Mouse (Mus musculus): Measurements from ENCODE around the gene Scn10a. TPM values are rescaled to one million over a fixed set of nuclear protein-coding genes. Genes with fewer than 3 reads are reported as not detected.
A peak's percentile ranks its signal among the peaks of the same experiment; 100 is the strongest.

Gene Scn10a
- total RNA-seq (2014; rRNA removed) (not detected in 2 replicates), polyA plus RNA-seq (2012; rRNA removed) (0.02 TPM in 1 of 2 replicates, not detected in the other)

DNA sequence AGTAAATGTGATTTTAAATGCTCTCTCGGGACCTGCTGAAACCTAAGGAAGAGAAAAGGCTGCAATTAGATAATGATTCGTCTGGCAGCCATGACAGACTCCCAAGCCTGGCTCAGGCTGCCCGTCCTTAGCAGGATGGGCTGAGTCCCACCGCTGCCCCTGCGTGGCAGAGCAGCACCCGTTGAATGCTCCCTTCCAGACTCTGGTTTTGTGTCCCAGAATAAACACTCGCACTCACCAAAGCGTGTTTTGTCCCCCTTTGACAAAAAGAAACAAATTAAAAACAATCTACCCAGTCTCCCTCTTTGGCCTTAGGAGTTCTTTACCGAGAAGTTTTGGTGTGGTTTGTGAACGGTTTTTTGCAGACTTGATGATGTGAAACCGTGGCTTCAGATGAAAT, at the start of gene Scn10a:
Gene Scn10a, minus strand, starts transcription at position 101 of the 400 bp plus-strand sequence.
- no peak within 1 kb of the TSS for H3K4me3 ChIP-seq (ENCODE audit: insufficient read depth, low read depth, low read length)
- no peak within 1 kb of the TSS for H3K9ac ChIP-seq (ENCODE audit: low read depth, low read length)
- DNase-seq (ENCODE audit: extremely low read depth, low read depth, low spot score): no peak
- H3K36me3 ChIP-seq (ENCODE audit: control insufficient read depth, insufficient read depth, low read length): no peaks in the 10 kb centered on the region
- H3K4me1 ChIP-seq (ENCODE audit: control insufficient read depth, insufficient read depth, low read length): no peaks in the 10 kb centered on the region
- TF ChIP-seq CTCF (IDR thresholded peaks at IDR 0.05; ENCODE audit: low read depth, low read length) (no peak), POLR2A (IDR thresholded peaks at IDR 0.05; ENCODE audit: extremely low read depth, insufficient read depth, low read length) (no peak)
- no peaks in the 10 kb centered on the region for H3K79me2 ChIP-seq (ENCODE audit: control insufficient read depth, insufficient read depth, low read length)
- H3K27me3 ChIP-seq (ENCODE audit: control insufficient read depth, insufficient read depth, low read length): no peaks in the 10 kb centered on the region
- no peak within 1 kb of the TSS for H3K27ac ChIP-seq (replicated peaks; ENCODE audit: insufficient read depth, low read depth, low read length)
- WGBS: 78% methylated on average over 11 of the region's 11 CpGs

- Histone ChIP-seq H3K27me3 (ENCODE audit: control insufficient read depth, insufficient read depth, low read length) (peaks cover 3% of the 10 kb centered on the region; the same call in 1 of the 2 replicates), H3K27ac (replicated peaks; ENCODE audit: insufficient read depth, low read depth, low read length) (no peak overlapping the region), H3K79me2 (ENCODE audit: control insufficient read depth, insufficient read depth, low read length) (no peaks in the 10 kb centered on the region), H3K9ac (ENCODE audit: low read depth, low read length) (no peak overlapping the region), H3K4me3 (ENCODE audit: insufficient read depth, low read depth, low read length) (no peak overlapping the region), H3K36me3 (ENCODE audit: control insufficient read depth, insufficient read depth, low read length) (no peaks in the 10 kb centered on the region), H3K4me1 (ENCODE audit: control insufficient read depth, insufficient read depth, low read length) (no peaks in the 10 kb centered on the region)
- peak; percentile 5 for DNase-seq (ENCODE audit: extremely low read depth, low read depth, low spot score)
- 40% methylated on average over 7 of the region's 7 CpGs for WGBS
- TF ChIP-seq CTCF (IDR thresholded peaks at IDR 0.05; ENCODE audit: low read depth, low read length) (peak; percentile 55), POLR2A (IDR thresholded peaks at IDR 0.05; ENCODE audit: extremely low read depth, insufficient read depth, low read length) (no peak)
Observed at GRCm38 (mm10) chr9:119768585-119768984, 49.5 kb upstream of the Scn10a start.

GRCm38 (mm10) chr9:119760226-119760625, 41.1 kb upstream of the Scn10a start:
- Histone ChIP-seq H3K4me1 (ENCODE audit: control insufficient read depth, insufficient read depth, low read length) (no peaks in the 10 kb centered on the region), H3K27me3 (ENCODE audit: control insufficient read depth, insufficient read depth, low read length) (no peaks in the 10 kb centered on the region; the same call in 1 of the 2 replicates), H3K27ac (replicated peaks; ENCODE audit: insufficient read depth, low read depth, low read length) (no peak overlapping the region), H3K79me2 (ENCODE audit: control insufficient read depth, insufficient read depth, low read length) (no peaks in the 10 kb centered on the region), H3K4me3 (ENCODE audit: insufficient read depth, low read depth, low read length) (no peak overlapping the region), H3K9ac (ENCODE audit: low read depth, low read length) (no peak overlapping the region), H3K36me3 (ENCODE audit: control insufficient read depth, insufficient read depth, low read length) (no peaks in the 10 kb centered on the region)
- DNase-seq (ENCODE audit: extremely low read depth, low read depth, low spot score): no peak
- WGBS: 93% methylated on average over 3 of the region's 3 CpGs
- TF ChIP-seq CTCF (IDR thresholded peaks at IDR 0.05; ENCODE audit: low read depth, low read length) (no peak; the same call in 1 of the 2 replicates), POLR2A (IDR thresholded peaks at IDR 0.05; ENCODE audit: extremely low read depth, insufficient read depth, low read length) (no peak)

DNA sequence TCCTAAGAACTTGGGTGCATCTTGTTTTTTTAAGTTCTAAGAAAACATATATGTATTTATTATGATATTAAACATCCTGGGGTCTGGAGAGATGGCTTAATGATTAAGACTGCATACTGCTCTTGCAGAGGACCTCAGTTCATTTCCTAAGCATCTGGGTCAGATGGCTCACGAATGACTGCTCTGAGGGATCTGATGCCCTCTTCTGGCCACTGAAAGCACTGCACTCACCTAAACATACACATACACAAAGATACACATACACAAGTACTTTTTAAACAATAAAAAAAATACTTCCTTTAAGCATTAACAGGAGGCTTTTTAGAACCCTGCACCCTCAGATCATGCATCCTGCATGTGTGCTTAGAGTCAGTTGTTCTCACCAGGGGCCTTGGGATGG, 40.3 kb upstream of the Scn10a start:
- 90% methylated on average over 1 of the region's 1 CpGs for WGBS
- H3K27ac ChIP-seq (replicated peaks; ENCODE audit: insufficient read depth, low read depth, low read length): no peak overlapping the region
- no peaks in the 10 kb centered on the region; the same call in 1 of the 2 replicates for H3K27me3 ChIP-seq (ENCODE audit: control insufficient read depth, insufficient read depth, low read length)
- TF ChIP-seq POLR2A (IDR thresholded peaks at IDR 0.05; ENCODE audit: extremely low read depth, insufficient read depth, low read length) (no peak), CTCF (IDR thresholded peaks at IDR 0.05; ENCODE audit: low read depth, low read length) (no peak)
- H3K4me3 ChIP-seq (ENCODE audit: insufficient read depth, low read depth, low read length): no peak overlapping the region
- H3K79me2 ChIP-seq (ENCODE audit: control insufficient read depth, insufficient read depth, low read length): no peaks in the 10 kb centered on the region
- no peak for DNase-seq (ENCODE audit: extremely low read depth, low read depth, low spot score)
- H3K36me3 ChIP-seq (ENCODE audit: control insufficient read depth, insufficient read depth, low read length): no peaks in the 10 kb centered on the region
- H3K9ac ChIP-seq (ENCODE audit: low read depth, low read length): no peak overlapping the region
- H3K4me1 ChIP-seq (ENCODE audit: control insufficient read depth, insufficient read depth, low read length): no peaks in the 10 kb centered on the region

DNA sequence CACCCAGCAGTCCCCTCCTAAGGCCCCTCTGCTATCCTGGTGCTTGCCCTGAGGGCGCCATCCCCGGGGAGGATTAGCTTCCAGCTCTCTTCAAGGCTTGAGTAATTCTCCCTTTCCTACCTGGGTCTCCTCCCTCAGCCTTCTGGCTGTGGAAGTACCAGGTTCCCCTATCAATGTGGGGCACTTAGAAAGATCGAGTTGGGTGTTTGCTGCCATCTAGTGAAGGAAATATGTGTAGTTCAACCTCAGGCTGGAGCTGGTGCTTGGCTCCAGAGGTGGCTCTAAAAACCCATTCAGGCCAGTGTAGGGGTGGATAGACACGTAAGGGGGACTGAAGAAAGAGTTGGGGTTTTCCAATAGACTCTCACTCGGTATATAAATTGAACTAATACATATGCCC, 32.4 kb upstream of the Scn10a start:
- H3K79me2 ChIP-seq (ENCODE audit: control insufficient read depth, insufficient read depth, low read length): no peaks in the 10 kb centered on the region
- no peak overlapping the region for H3K9ac ChIP-seq (ENCODE audit: low read depth, low read length)
- H3K4me1 ChIP-seq (ENCODE audit: control insufficient read depth, insufficient read depth, low read length): no peaks in the 10 kb centered on the region
- H3K36me3 ChIP-seq (ENCODE audit: control insufficient read depth, insufficient read depth, low read length): no peaks in the 10 kb centered on the region
- no peaks in the 10 kb centered on the region for H3K27me3 ChIP-seq (ENCODE audit: control insufficient read depth, insufficient read depth, low read length)
- no peak overlapping the region for H3K27ac ChIP-seq (replicated peaks; ENCODE audit: insufficient read depth, low read depth, low read length)
- no peak overlapping the region for H3K4me3 ChIP-seq (ENCODE audit: insufficient read depth, low read depth, low read length)
- TF ChIP-seq POLR2A (IDR thresholded peaks at IDR 0.05; ENCODE audit: extremely low read depth, insufficient read depth, low read length) (no peak), CTCF (IDR thresholded peaks at IDR 0.05; ENCODE audit: low read depth, low read length) (no peak)
- WGBS: 11% methylated on average over 5 of the region's 5 CpGs
- no peak for DNase-seq (ENCODE audit: extremely low read depth, low read depth, low spot score)

DNA sequence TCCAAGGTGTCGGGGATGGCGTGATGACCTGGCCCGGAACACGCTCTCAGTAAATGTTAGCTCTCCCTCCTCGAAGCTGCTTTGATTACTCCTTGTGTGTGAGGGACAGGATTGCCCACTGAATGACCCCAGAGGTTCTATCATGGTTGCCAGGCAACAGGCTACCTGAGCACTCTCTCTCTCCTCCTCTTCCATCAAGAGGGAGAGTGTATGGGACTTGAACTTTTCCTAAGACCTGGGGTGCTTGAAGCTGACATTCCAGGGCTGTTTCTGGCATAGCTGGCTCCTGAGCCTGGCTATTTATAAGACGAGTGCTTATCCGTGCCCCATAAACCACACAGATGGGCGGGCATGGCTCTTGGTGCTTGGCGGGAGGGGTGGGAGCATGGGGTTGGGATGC, 30.0 kb upstream of the Scn10a start:
- no peak for TF ChIP-seq CTCF (IDR thresholded peaks at IDR 0.05; ENCODE audit: low read depth, low read length)
- no peak for TF ChIP-seq POLR2A (IDR thresholded peaks at IDR 0.05; ENCODE audit: extremely low read depth, insufficient read depth, low read length)
- H3K27ac ChIP-seq (replicated peaks; ENCODE audit: insufficient read depth, low read depth, low read length): no peak overlapping the region
- no peak for DNase-seq (ENCODE audit: extremely low read depth, low read depth, low spot score)
- H3K9ac ChIP-seq (ENCODE audit: low read depth, low read length): no peak overlapping the region
- H3K36me3 ChIP-seq (ENCODE audit: control insufficient read depth, insufficient read depth, low read length): no peaks in the 10 kb centered on the region
- H3K79me2 ChIP-seq (ENCODE audit: control insufficient read depth, insufficient read depth, low read length): no peaks in the 10 kb centered on the region
- H3K27me3 ChIP-seq (ENCODE audit: control insufficient read depth, insufficient read depth, low read length): no peaks in the 10 kb centered on the region
- H3K4me3 ChIP-seq (ENCODE audit: insufficient read depth, low read depth, low read length): no peak overlapping the region
- 47% methylated on average over 9 of the region's 9 CpGs for WGBS
- H3K4me1 ChIP-seq (ENCODE audit: control insufficient read depth, insufficient read depth, low read length): no peaks in the 10 kb centered on the region

Measured in liver, adult 2 months (tissue).